Mouse (Mus musculus): ENCODE results near the gene Sp7. TPM values are rescaled to one million over a fixed set of nuclear protein-coding genes. Genes with fewer than 3 reads are reported as not detected.

Sp7 gene
- polyA plus RNA-seq, 1 experiment = 1.4 TPM

GRCm38 (mm10) chr15:102315292-102315691 lies 51.7 kb downstream of the Sp7 start:
- H3K4me1 ChIP-seq (ENCODE audit: control insufficient read depth, insufficient read depth, low read length) = no peaks in the 10 kb centered on the region
- 87% methylated on average over 8 of the region's 8 CpGs for WGBS
- no peak overlapping the region for H3K27ac ChIP-seq (ENCODE audit: insufficient read depth, low read length)
- no peak for DNase-seq
- no peak overlapping the region for H3K4me3 ChIP-seq (replicated peaks; ENCODE audit: insufficient read depth, low read depth, low read length)
- no peaks in the 10 kb centered on the region for H3K27me3 ChIP-seq (ENCODE audit: control insufficient read depth, insufficient read depth, low read length)
- no peak for TF ChIP-seq POLR2A (IDR thresholded peaks at IDR 0.05; ENCODE audit: borderline replicate concordance, insufficient read depth, low read length)
- TF ChIP-seq CTCF (IDR thresholded peaks at IDR 0.05; ENCODE audit: borderline replicate concordance, insufficient read depth, low read depth, low read length) = no peak

- Histone ChIP-seq H3K4me1 (ENCODE audit: control insufficient read depth, insufficient read depth, low read length) (no peaks in the 10 kb centered on the region), H3K4me3 (replicated peaks; ENCODE audit: insufficient read depth, low read depth, low read length) (no peak overlapping the region), H3K27ac (ENCODE audit: insufficient read depth, low read length) (no peak overlapping the region), H3K27me3 (ENCODE audit: control insufficient read depth, insufficient read depth, low read length) (no peaks in the 10 kb centered on the region)
- no peak for TF ChIP-seq POLR2A (IDR thresholded peaks at IDR 0.05; ENCODE audit: borderline replicate concordance, insufficient read depth, low read length)
- TF ChIP-seq CTCF (IDR thresholded peaks at IDR 0.05; ENCODE audit: borderline replicate concordance, insufficient read depth, low read depth, low read length) = no peak
- DNase-seq = no peak
These were observed 55.5 kb downstream of the Sp7 start for GRCm38 (mm10) chr15:102311489-102311888.

GRCm38 (mm10) chr15:102310074-102310845 lies 56.7 kb downstream of the Sp7 start:
- 70% methylated on average over 10 of the region's 10 CpGs for WGBS
- no peak overlapping the region for H3K27ac ChIP-seq (ENCODE audit: insufficient read depth, low read length)
- TF ChIP-seq CTCF (IDR thresholded peaks at IDR 0.05; ENCODE audit: borderline replicate concordance, insufficient read depth, low read depth, low read length) = no peak
- TF ChIP-seq POLR2A (IDR thresholded peaks at IDR 0.05; ENCODE audit: borderline replicate concordance, insufficient read depth, low read length) = no peak
- no peak for DNase-seq
- no peaks in the 10 kb centered on the region for H3K27me3 ChIP-seq (ENCODE audit: control insufficient read depth, insufficient read depth, low read length)
- no peaks in the 10 kb centered on the region for H3K4me1 ChIP-seq (ENCODE audit: control insufficient read depth, insufficient read depth, low read length)
- H3K4me3 ChIP-seq (replicated peaks; ENCODE audit: insufficient read depth, low read depth, low read length) = no peak overlapping the region

- Histone ChIP-seq H3K27ac (ENCODE audit: insufficient read depth, low read length) (no peak overlapping the region), H3K4me1 (ENCODE audit: control insufficient read depth, insufficient read depth, low read length) (no peaks in the 10 kb centered on the region), H3K4me3 (replicated peaks; ENCODE audit: insufficient read depth, low read depth, low read length) (no peak overlapping the region), H3K27me3 (ENCODE audit: control insufficient read depth, insufficient read depth, low read length) (no peaks in the 10 kb centered on the region)
- no peak for DNase-seq
- TF ChIP-seq POLR2A (IDR thresholded peaks at IDR 0.05; ENCODE audit: borderline replicate concordance, insufficient read depth, low read length) = no peak
- WGBS = 82% methylated on average over 9 of the region's 9 CpGs
These were observed 58.3 kb downstream of the Sp7 start for GRCm38 (mm10) chr15:102308717-102309116.

Other genes starting within 250 kb of the Sp7 start
- 159 and 161 TPM in 2 replicates for gene Spryd3, start 230.9 kb downstream of the Sp7 start, polyA plus RNA-seq (2012; rRNA removed)
- 15.0 and 18.7 TPM in 2 replicates for gene Igfbp6, start 222.8 kb downstream of the Sp7 start, polyA plus RNA-seq (2012; rRNA removed)
- gene Soat2, start 216.7 kb downstream of the Sp7 start, polyA plus RNA-seq (2012; rRNA removed) = 0.08 TPM in 1 of 2 replicates, not detected in the other
- gene Zfp740, start 163.9 kb downstream of the Sp7 start, polyA plus RNA-seq (2012; rRNA removed) = 79.3 and 81.7 TPM in 2 replicates
- 53.0 and 60.3 TPM in 2 replicates for gene Csad, start 162.5 kb downstream of the Sp7 start, polyA plus RNA-seq (2012; rRNA removed)
- 5.2 and 8.4 TPM in 2 replicates for gene Itgb7, start 135.2 kb downstream of the Sp7 start, polyA plus RNA-seq (2012; rRNA removed)
- gene Rarg, start 109.7 kb downstream of the Sp7 start, polyA plus RNA-seq (2012; rRNA removed) = 12.8 and 12.9 TPM in 2 replicates
- gene Gm9918, start 96.6 kb downstream of the Sp7 start, polyA plus RNA-seq (2012; rRNA removed) = 0.13 and 0.15 TPM in 2 replicates
- gene Mfsd5, start 87.7 kb downstream of the Sp7 start, polyA plus RNA-seq (2012; rRNA removed) = 60.9 and 62.3 TPM in 2 replicates
- gene Espl1, start 70.9 kb downstream of the Sp7 start, polyA plus RNA-seq (2012; rRNA removed) = 0.62 and 0.86 TPM in 2 replicates
- 318 and 360 TPM in 2 replicates for gene Pfdn5, start 41.1 kb downstream of the Sp7 start, polyA plus RNA-seq (2012; rRNA removed)
- 106 and 110 TPM in 2 replicates for gene Myg1, start 35.5 kb downstream of the Sp7 start, polyA plus RNA-seq (2012; rRNA removed)
- gene Aaas, start 16.4 kb downstream of the Sp7 start, polyA plus RNA-seq (2012; rRNA removed) = 29.7 and 33.1 TPM in 2 replicates
- gene Sp1, start 39.0 kb upstream of the Sp7 start, polyA plus RNA-seq (2012; rRNA removed) = 12.6 and 14.1 TPM in 2 replicates
- gene Amhr2, start 78.2 kb upstream of the Sp7 start, polyA plus RNA-seq (2012; rRNA removed) = 3.2 TPM in 2 replicates
- 160 and 164 TPM in 2 replicates for gene Prr13, start 91.8 kb upstream of the Sp7 start, polyA plus RNA-seq (2012; rRNA removed)
- gene Pcbp2, start 103.4 kb upstream of the Sp7 start, polyA plus RNA-seq (2012; rRNA removed) = 539 and 562 TPM in 2 replicates
- not detected in 2 replicates for gene Gm10337, start 136.5 kb upstream of the Sp7 start, polyA plus RNA-seq (2012; rRNA removed)
- gene Map3k12, start 149.9 kb upstream of the Sp7 start, polyA plus RNA-seq (2012; rRNA removed) = 130 and 149 TPM in 2 replicates
- 121 and 131 TPM in 2 replicates for gene Tarbp2, start 151.0 kb upstream of the Sp7 start, polyA plus RNA-seq (2012; rRNA removed)
- gene Npff, start 157.8 kb upstream of the Sp7 start, polyA plus RNA-seq (2012; rRNA removed) = 8.5 and 10.4 TPM in 2 replicates

All from cerebellum, adult 2 months (tissue).